Mouse (Mus musculus) intestine, postnatal 0 days (tissue): ENCODE results near the gene Mtmr4. TPM values are rescaled to one million over a fixed set of nuclear protein-coding genes. Genes with fewer than 3 reads are reported as not detected.

Source experiments
- ATAC-seq: fragments of 200-750 bp; cut with Nextera tagmentation; 2 replicates; pipeline ENCODE4 v1.8.0; 2017; ENCODE audit warnings: mild to moderate bottlenecking, moderate TSS enrichment, moderate library complexity
- H3K27ac ChIP-seq: fragments of 300-500 bp; sonication (generic); 2 replicates; pipeline ENCODE4 v1.5.1; 2014; ENCODE audit warnings: mild to moderate bottlenecking, low read depth, low read length, moderate library complexity
- H3K27me3 ChIP-seq: fragments of 300-500 bp; sonication (generic); replicated peaks from 2 replicates; pipeline ENCODE4 v1.6.1; 2014; ENCODE audit warnings: low read length, mixed read lengths; ENCODE audit not compliant: control insufficient read depth, insufficient read depth
- H3K36me3 ChIP-seq: fragments of 300-500 bp; sonication (generic); 2 replicates; pipeline ENCODE4 v1.6.1; 2014; ENCODE audit warnings: mild to moderate bottlenecking, moderate library complexity; ENCODE audit not compliant: control insufficient read depth, insufficient read depth
- H3K4me1 ChIP-seq: fragments of 300-500 bp; sonication (generic); replicated peaks from 2 replicates; pipeline ENCODE4 v1.6.1; 2014; ENCODE audit warnings: antibody characterized with exemption, low read length, mixed read lengths; ENCODE audit not compliant: control insufficient read depth, insufficient read depth
- H3K4me2 ChIP-seq: fragments of 300-500 bp; sonication (generic); replicated peaks from 2 replicates; pipeline ENCODE4 v1.6.1; 2014; ENCODE audit warnings: low read depth, mild to moderate bottlenecking, moderate library complexity
- H3K4me3 ChIP-seq: fragments of 300-500 bp; sonication (generic); 2 replicates; pipeline ENCODE4 v1.5.1; 2014; ENCODE audit warnings: low read depth, low read length
- H3K9ac ChIP-seq: fragments of 300-500 bp; sonication (generic); 2 replicates; pipeline ENCODE4 v1.6.1; 2014; ENCODE audit warnings: mild to moderate bottlenecking, low read depth, low read length
- H3K9me3 ChIP-seq: fragments of 300-500 bp; sonication (generic); 2 replicates; pipeline ENCODE4 v1.6.1; 2016; ENCODE audit warnings: mixed run types; ENCODE audit not compliant: control insufficient read depth
- CTCF ChIP-seq: sonication (generic); IDR thresholded peaks from 2 replicates; pipeline ENCODE4 v1.5.1; 2016; ENCODE audit warnings: low read depth, mild to moderate bottlenecking, control low read depth, antibody characterized with exemption, moderate library complexity
- WGBS: fragments of 180-500 bp; shearing (Covaris S2); extraction: QIAGEN DNeasy Blood & Tissue Kit; methylation state at CpG from one replicate; pipeline ENCODE4 v1.1.7; 2014; 5-methylcytosine and 5-hydroxymethylcytosine counted together
- polyA plus RNA-seq: library from polyadenylated mRNA; unstranded; fragments of >200 nt; fragmentation: Nextera tagmentation; extraction: Ambion mirVana; gene quantifications from 2 replicates; pipeline ENCODE4 v1.2.1, GENCODE M21; 2015

Gene Mtmr4
- polyA plus RNA-seq, 1 experiment from 2014 or later = 11.1 TPM

GRCm38 (mm10) chr11:87654693-87655092 is 62.7 kb downstream of the Mtmr4 start:
- H3K9ac ChIP-seq = no peak overlapping the region
- H3K4me2 ChIP-seq = no peak overlapping the region
- H3K27ac ChIP-seq = no peak overlapping the region
- H3K36me3 ChIP-seq = no peaks in the 10 kb centered on the region
- TF ChIP-seq CTCF = no peak
- ATAC-seq = no peak
- no peaks in the 10 kb centered on the region for H3K4me1 ChIP-seq
- H3K4me3 ChIP-seq = no peak overlapping the region
- no peaks in the 10 kb centered on the region for H3K9me3 ChIP-seq
- H3K27me3 ChIP-seq = no peaks in the 10 kb centered on the region
- WGBS = 32% methylated on average over 5 of the region's 5 CpGs

- Histone ChIP-seq H3K27ac (no peak overlapping the region), H3K9ac (no peak overlapping the region), H3K4me2 (no peak overlapping the region), H3K27me3 (no peaks in the 10 kb centered on the region), H3K4me1 (no peaks in the 10 kb centered on the region), H3K36me3 (no peaks in the 10 kb centered on the region), H3K9me3 (no peaks in the 10 kb centered on the region), H3K4me3 (no peak overlapping the region)
- 62% methylated on average over 7 of the region's 7 CpGs for WGBS
- ATAC-seq = no peak
- no peak for TF ChIP-seq CTCF
Observed at GRCm38 (mm10) chr11:87659216-87659615, 67.3 kb downstream of the Mtmr4 start.

GRCm38 (mm10) chr11:87662407-87662806 is 70.4 kb downstream of the Mtmr4 start, which contains the start of gene Rnf43:
TSS of gene Rnf43 (plus strand) at chr11:87662722.
- Histone ChIP-seq H3K27ac (peak within 1 kb of the TSS; percentile 55), H3K4me1 (no peaks in the 10 kb centered on the region), H3K9ac (peak within 1 kb of the TSS; percentile 69), H3K27me3 (no peaks in the 10 kb centered on the region), H3K36me3 (no peaks in the 10 kb centered on the region), H3K4me2 (peak within 1 kb of the TSS; percentile 59), H3K4me3 (peak within 1 kb of the TSS; percentile 51), H3K9me3 (no peaks in the 10 kb centered on the region)
- peak; percentile 96 for ATAC-seq
- TF ChIP-seq CTCF = peak; percentile 95
- under 1% methylated on average over 8 of the region's 8 CpGs for WGBS

- H3K9me3 ChIP-seq = no peaks in the 10 kb centered on the region
- no peak for TF ChIP-seq CTCF
- ATAC-seq = no peak
- no peaks in the 10 kb centered on the region for H3K27me3 ChIP-seq
- H3K9ac ChIP-seq = peak overlapping the region; percentile 69
- H3K4me1 ChIP-seq = no peaks in the 10 kb centered on the region
- WGBS = 5% methylated on average over 14 of the region's 14 CpGs
- no peaks in the 10 kb centered on the region for H3K36me3 ChIP-seq
- peak overlapping the region; percentile 51 for H3K4me3 ChIP-seq
- H3K4me2 ChIP-seq = peak overlapping the region; percentile 59
- H3K27ac ChIP-seq = peak overlapping the region; percentile 55
Observed at GRCm38 (mm10) chr11:87662822-87663221, 70.9 kb downstream of the Mtmr4 start.

GRCm38 (mm10) chr11:87663948-87664347 is 72.0 kb downstream of the Mtmr4 start:
- no peaks in the 10 kb centered on the region for H3K9me3 ChIP-seq
- no peak for ATAC-seq
- no peak overlapping the region for H3K27ac ChIP-seq
- no peaks in the 10 kb centered on the region for H3K4me1 ChIP-seq
- H3K36me3 ChIP-seq = no peaks in the 10 kb centered on the region
- no peaks in the 10 kb centered on the region for H3K27me3 ChIP-seq
- 39% methylated on average over 6 of the region's 6 CpGs for WGBS
- peak overlapping the region; percentile 69; the same call in 1 of the 2 replicates for H3K9ac ChIP-seq
- H3K4me2 ChIP-seq = peak overlapping the region; percentile 59
- TF ChIP-seq CTCF = no peak
- peak overlapping the region; percentile 51 for H3K4me3 ChIP-seq

- Histone ChIP-seq H3K4me3 (peak overlapping the region; percentile 51), H3K27me3 (no peaks in the 10 kb centered on the region), H3K27ac (no peak overlapping the region), H3K36me3 (no peaks in the 10 kb centered on the region), H3K9me3 (no peaks in the 10 kb centered on the region), H3K9ac (peak overlapping the region; percentile 69; the same call in 1 of the 2 replicates), H3K4me1 (no peaks in the 10 kb centered on the region), H3K4me2 (peak overlapping the region; percentile 59)
- TF ChIP-seq CTCF = no peak
- no peak for ATAC-seq
- WGBS = 32% methylated on average over 12 of the region's 12 CpGs
Observed at GRCm38 (mm10) chr11:87664521-87664920, 72.6 kb downstream of the Mtmr4 start.

GRCm38 (mm10) chr11:87665224-87665623 is 73.3 kb downstream of the Mtmr4 start:
- Histone ChIP-seq H3K27me3 (no peaks in the 10 kb centered on the region), H3K27ac (no peak overlapping the region), H3K36me3 (no peaks in the 10 kb centered on the region), H3K4me1 (no peaks in the 10 kb centered on the region), H3K4me2 (peak overlapping the region; percentile 59), H3K4me3 (peak overlapping the region; percentile 51), H3K9me3 (no peaks in the 10 kb centered on the region), H3K9ac (no peak overlapping the region)
- WGBS = 36% methylated on average over 6 of the region's 6 CpGs
- TF ChIP-seq CTCF = no peak
- no peak for ATAC-seq
